Mouse (Mus musculus): ENCODE measurements around the gene Gm20388.

- TF ChIP-seq POLR2A (IDR thresholded peaks at IDR 0.05; ENCODE audit: borderline replicate concordance, control insufficient read depth, low read depth, low read length) (no peak), CTCF (IDR thresholded peaks at IDR 0.05; ENCODE audit: control insufficient read depth, insufficient read depth, low read length) (no peak)
Observed at GRCm38 (mm10) chr8:122056882-122057281, 2146.2 kb downstream of the Gm20388 start.

Measured in bone marrow, adult 2 months (tissue).